Mouse (Mus musculus) liver, embryonic 13.5 days (tissue): ENCODE results near the gene Pls1. TPM values are rescaled to one million over a fixed set of nuclear protein-coding genes. Genes with fewer than 3 reads are reported as not detected.

Source experiments
- polyA plus RNA-seq: library from polyadenylated mRNA; unstranded; fragments of >200 nt; fragmentation: Nextera tagmentation; extraction: Ambion mirVana; gene quantifications from 2 replicates; pipeline ENCODE4 v1.2.1, GENCODE M21; 2015

Gene Pls1
- polyA plus RNA-seq, 1 experiment from 2014 or later, result 9.6 TPM

Other genes starting within 250 kb of the Pls1 start
- gene Pcolce2, start 207.7 kb downstream of the Pls1 start, polyA plus RNA-seq, result 9.1 and 11.0 TPM in 2 replicates
- 0.32 and 0.44 TPM in 2 replicates for gene Trpc1, start 94.9 kb downstream of the Pls1 start, polyA plus RNA-seq
- 4.3 and 5.7 TPM in 2 replicates for gene Atr, start 12.3 kb upstream of the Pls1 start, polyA plus RNA-seq
- 6.7 and 9.5 TPM in 2 replicates for gene Xrn1, start 109.4 kb upstream of the Pls1 start, polyA plus RNA-seq